In genomic region chr12:117586124-117586523, GRCm38 (mm10) we compare ENCODE assay signal across 9 mouse cellular contexts.
DNase-seq lines count a peak whose midpoint lies in the region; ATAC-seq and TF ChIP-seq lines count a peak whose summit lies in the region.
"Had no signal": no experiment of that assay in that cellular context is flagged by ENCODE, and none has a peak within 500 bp of the region (broad histone marks: within the 10 kb centered on the region; RNA-seq: fewer than 3 reads in every experiment).

No protein-coding gene starts in this region.

- H3K4me3 ChIP-seq in lung, embryonic 14.5 days (ENCODE audit: low read depth, low read length): no peak overlapping the region
- H3K4me3 ChIP-seq: heart, embryonic 13.5 days had no signal

- H3K36me3 ChIP-seq in lung, embryonic 14.5 days (ENCODE audit: insufficient read depth): no peaks in the 10 kb centered on the region
- H3K36me3 ChIP-seq: heart, embryonic 13.5 days had no signal

- H3K4me2 ChIP-seq in lung, embryonic 14.5 days: no peak overlapping the region
- H3K4me2 ChIP-seq: heart, embryonic 13.5 days had no signal

- H3K27me3 ChIP-seq in lung, embryonic 14.5 days (ENCODE audit: insufficient read depth, low read length): no peaks in the 10 kb centered on the region
- H3K27me3 ChIP-seq: heart, embryonic 13.5 days had no signal

- no peak overlapping the region for H3K27ac ChIP-seq in lung, embryonic 14.5 days (ENCODE audit: low read depth)
- H3K27ac ChIP-seq: heart, embryonic 13.5 days had no signal

- no peak overlapping the region for H3K9ac ChIP-seq in lung, embryonic 14.5 days
- H3K9ac ChIP-seq: heart, embryonic 13.5 days had no signal

- TF ChIP-seq CTCF in lung, embryonic 14.5 days (IDR thresholded peaks at IDR 0.05; ENCODE audit: low read depth): peak; percentile 81

- no peaks in the 10 kb centered on the region for H3K4me1 ChIP-seq in lung, embryonic 14.5 days (ENCODE audit: insufficient read depth)

- 23% methylated on average over 1 of the region's 1 CpGs for WGBS in large intestine, adult 2 months
- WGBS in lung, embryonic 14.5 days: 37% methylated on average over 1 of the region's 1 CpGs

- no peaks in the 10 kb centered on the region for H3K9me3 ChIP-seq in lung, embryonic 14.5 days (ENCODE audit: low read depth, low read length)
- H3K9me3 ChIP-seq: heart, embryonic 13.5 days had no signal

- peak; percentile 69; the same call in 1 of the 2 replicates for ATAC-seq in lung, embryonic 14.5 days (ENCODE audit: insufficient read depth)

- DNase-seq in CD4-positive helper T cell, adult 2 months (ENCODE audit: low read depth, low spot score): peak; percentile 59
- DNase-seq in R1 (ENCODE audit: low read depth, low spot score): peak; percentile 81
- peak; percentile 11 to 15 for DNase-seq in cerebellum, postnatal 36 days
- peak; percentile 65 to 78 for DNase-seq in heart, adult 9 months (ENCODE audit: low spot score in 2 of 2)
- peak; percentile 42 for DNase-seq in large intestine, adult 2 months (ENCODE audit: low read depth, low spot score)
- peak; percentile 80 for DNase-seq in lung, embryonic 14.5 days
- DNase-seq in right cerebral cortex, postnatal 25 days: peak; percentile 58
- DNase-seq in urinary bladder, postnatal 25 days (ENCODE audit: low spot score): peak; percentile 60

Comparison
In these comparisons a context has a peak if more than half of its experiments do, and no peak if none do; other contexts are left out.
1. DNase-seq: peak in every context shown above with its lines; median percentile 81 in R1; 80 in lung, embryonic 14.5 days; 72 in heart, adult 9 months; 60 in urinary bladder, postnatal 25 days; 59 in CD4-positive helper T cell, adult 2 months; 58 in right cerebral cortex, postnatal 25 days; 42 in large intestine, adult 2 months; 13 in cerebellum, postnatal 36 days.